Mouse (Mus musculus): ENCODE data around the gene Zfp341. TPM values are rescaled to one million over a fixed set of nuclear protein-coding genes. Genes with fewer than 3 reads are reported as not detected.

Zfp341 gene
- total and polyA plus RNA-seq, 3 experiments = 0.93 to 11.1 (median 5.4) TPM

DNA sequence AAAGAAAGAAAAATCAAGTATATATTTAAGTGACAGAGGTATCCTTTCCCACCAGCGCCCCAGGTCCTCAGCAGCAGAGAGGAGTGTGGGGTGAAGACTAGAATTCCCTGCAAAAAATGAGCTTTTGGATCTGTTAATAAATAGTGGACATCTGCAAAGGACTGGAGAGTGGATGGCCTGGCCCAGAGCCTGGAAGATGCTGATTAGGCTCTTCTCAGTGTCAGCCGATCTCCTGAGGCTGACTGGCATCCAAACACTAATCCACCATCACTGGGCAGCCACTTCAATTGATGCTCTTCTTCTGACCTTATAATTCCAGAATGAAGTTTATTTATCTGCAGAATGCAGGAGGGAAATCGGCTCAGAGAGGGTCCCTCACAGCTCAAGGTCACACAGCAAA, 40.1 kb upstream of the Zfp341 start:
- ATAC-seq (ENCODE audit: extremely low read depth, insufficient number of reproducible peaks, low FRiP score, poor library complexity, severe bottlenecking) (no peak), DNase-seq (ENCODE audit: low spot score) (no peak)

DNA sequence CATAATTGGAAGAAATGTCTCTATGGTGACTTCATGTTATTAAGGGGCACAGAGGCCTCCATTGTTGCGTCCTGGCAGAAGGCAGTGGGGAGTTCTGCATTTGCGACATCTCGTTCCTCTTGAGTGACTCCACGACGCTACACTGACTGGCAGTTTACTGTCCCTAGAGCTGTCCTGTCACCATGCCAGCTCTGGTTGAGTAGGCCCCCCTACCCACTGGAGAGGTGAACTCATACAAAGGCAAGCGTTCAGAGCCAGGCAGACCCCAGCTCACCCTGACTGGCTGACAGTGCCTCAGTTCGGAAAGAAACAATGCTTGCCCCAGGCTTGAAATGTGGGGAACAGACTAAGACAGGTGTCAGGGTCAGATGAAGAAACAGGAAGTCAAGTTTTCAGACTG, 38.8 kb upstream of the Zfp341 start:
- ATAC-seq (ENCODE audit: extremely low read depth, insufficient number of reproducible peaks, low FRiP score, poor library complexity, severe bottlenecking) (no peak), DNase-seq (ENCODE audit: low spot score) (no peak)

More for the DNA sequence above, 40.1 kb upstream of the Zfp341 start:
- Histone ChIP-seq H3K27me3 (ENCODE audit: insufficient read depth, low read length) (no peaks in the 10 kb centered on the region; the same call in 1 of the 2 replicates), H3K36me3 (replicated peaks) (peaks cover 8% of the 10 kb centered on the region), H3K4me1 (ENCODE audit: insufficient read depth, low read depth, low read length) (peaks cover 55% of the 10 kb centered on the region), H3K9me3 (replicated peaks) (no peaks in the 10 kb centered on the region), H3K4me3 (ENCODE audit: low read depth, low read length) (no peak overlapping the region)
- TF ChIP-seq TAL1 (conservative IDR thresholded peaks at IDR 0.05; ENCODE audit: low read depth, low read length) (no peak), GATA1 (IDR thresholded peaks at IDR 0.05; ENCODE audit: borderline replicate concordance, low read length) (no peak), GATA2 (IDR thresholded peaks at IDR 0.05; ENCODE audit: borderline replicate concordance, low read depth, low read length) (no peak), CTCF (IDR thresholded peaks at IDR 0.05; ENCODE audit: low read depth, low read length) (no peak), POLR2AphosphoS5 (IDR thresholded peaks at IDR 0.05; ENCODE audit: insufficient replicate concordance, low read depth, low read length) (no peak)

DNA sequence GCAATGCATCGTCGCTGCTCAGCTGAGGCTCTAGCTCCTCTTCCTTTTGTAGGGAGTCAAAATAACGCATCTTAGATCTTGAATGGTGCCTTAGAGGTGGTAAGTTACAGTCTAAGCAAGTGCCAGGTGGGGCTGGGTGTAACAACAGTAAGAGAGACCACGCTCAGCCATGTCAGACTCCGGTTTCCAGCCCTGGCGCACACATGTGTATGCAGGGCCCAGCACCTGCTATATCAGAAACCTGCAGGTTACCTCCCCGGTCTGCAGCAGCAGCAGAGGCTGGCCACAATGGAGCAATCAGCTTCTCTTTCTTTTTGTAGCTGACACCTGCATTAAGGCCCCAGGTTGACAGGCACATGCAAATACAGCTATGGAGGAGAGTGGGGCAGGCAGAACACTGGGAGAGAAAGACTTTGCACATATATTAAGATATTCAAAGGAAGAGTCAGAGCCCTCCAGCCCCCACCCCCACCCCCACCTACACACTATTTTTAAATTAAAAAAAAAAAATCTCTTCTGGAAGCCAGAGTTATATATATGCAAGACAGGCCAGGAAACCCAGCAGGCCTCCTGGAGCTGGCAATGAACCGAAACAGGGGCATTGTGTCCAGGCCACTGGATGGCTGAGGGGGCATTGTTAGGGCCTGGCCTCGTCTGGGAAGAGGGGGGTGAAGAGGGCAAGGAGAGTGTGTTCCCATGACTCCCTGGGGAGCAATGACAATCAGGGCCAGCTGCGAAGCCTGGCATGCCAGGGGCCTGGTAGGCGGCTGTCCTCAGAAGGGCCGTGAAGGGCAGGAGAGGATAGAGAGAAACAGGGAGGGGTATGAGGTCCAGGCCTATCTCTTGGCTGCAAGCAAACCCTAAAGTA, 36.0 kb upstream of the Zfp341 start:
- TF ChIP-seq TAL1 (conservative IDR thresholded peaks at IDR 0.05; ENCODE audit: low read depth, low read length) = no peak
- no peak for TF ChIP-seq POLR2AphosphoS5 (IDR thresholded peaks at IDR 0.05; ENCODE audit: insufficient replicate concordance, low read depth, low read length)
- TF ChIP-seq CTCF (IDR thresholded peaks at IDR 0.05; ENCODE audit: low read depth, low read length) = no peak
- no peak for TF ChIP-seq GATA1 (IDR thresholded peaks at IDR 0.05; ENCODE audit: borderline replicate concordance, low read length)
- no peak for TF ChIP-seq GATA2 (IDR thresholded peaks at IDR 0.05; ENCODE audit: borderline replicate concordance, low read depth, low read length)
- no peaks in the 10 kb centered on the region; the same call in 1 of the 2 replicates for H3K27me3 ChIP-seq (ENCODE audit: insufficient read depth, low read length)
- peaks cover 27% of the 10 kb centered on the region for H3K4me1 ChIP-seq (ENCODE audit: insufficient read depth, low read depth, low read length)
- DNase-seq (ENCODE audit: low spot score) (no peak), ATAC-seq (ENCODE audit: extremely low read depth, insufficient number of reproducible peaks, low FRiP score, poor library complexity, severe bottlenecking) (no peak)
- no peaks in the 10 kb centered on the region for H3K9me3 ChIP-seq (replicated peaks)
- no peaks in the 10 kb centered on the region for H3K36me3 ChIP-seq (replicated peaks)
- H3K4me3 ChIP-seq (ENCODE audit: low read depth, low read length) = no peak overlapping the region

More for the DNA sequence above, 38.8 kb upstream of the Zfp341 start:
- Histone ChIP-seq H3K4me3 (ENCODE audit: low read depth, low read length) (no peak overlapping the region), H3K27me3 (ENCODE audit: insufficient read depth, low read length) (no peaks in the 10 kb centered on the region; the same call in 1 of the 2 replicates), H3K9me3 (replicated peaks) (no peaks in the 10 kb centered on the region), H3K36me3 (replicated peaks) (no peaks in the 10 kb centered on the region), H3K4me1 (ENCODE audit: insufficient read depth, low read depth, low read length) (peaks cover 43% of the 10 kb centered on the region)
- TF ChIP-seq POLR2AphosphoS5 (IDR thresholded peaks at IDR 0.05; ENCODE audit: insufficient replicate concordance, low read depth, low read length) = no peak
- TF ChIP-seq TAL1 (conservative IDR thresholded peaks at IDR 0.05; ENCODE audit: low read depth, low read length) = no peak
- TF ChIP-seq CTCF (IDR thresholded peaks at IDR 0.05; ENCODE audit: low read depth, low read length) = no peak
- no peak for TF ChIP-seq GATA1 (IDR thresholded peaks at IDR 0.05; ENCODE audit: borderline replicate concordance, low read length)
- no peak for TF ChIP-seq GATA2 (IDR thresholded peaks at IDR 0.05; ENCODE audit: borderline replicate concordance, low read depth, low read length)

DNA sequence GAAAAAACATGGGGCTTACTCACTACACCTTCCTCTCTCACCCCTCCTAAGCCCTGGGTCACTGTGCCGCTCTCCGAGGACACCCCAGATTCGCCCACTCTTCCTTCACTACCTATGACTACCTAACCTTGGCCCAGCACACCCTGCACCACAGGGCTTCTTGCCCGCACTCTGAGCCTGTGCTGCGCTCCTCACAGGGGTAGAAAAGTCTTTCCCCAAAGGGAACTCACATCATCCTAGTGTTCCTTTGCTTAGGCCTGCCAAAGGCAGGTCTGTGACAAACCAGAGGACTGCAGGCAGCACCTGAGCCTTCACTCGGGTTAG, 35.4 kb upstream of the Zfp341 start:
- no peak for ATAC-seq (ENCODE audit: extremely low read depth, insufficient number of reproducible peaks, low FRiP score, poor library complexity, severe bottlenecking)
- Histone ChIP-seq H3K4me1 (ENCODE audit: insufficient read depth, low read depth, low read length) (peaks cover 28% of the 10 kb centered on the region), H3K4me3 (ENCODE audit: low read depth, low read length) (no peak overlapping the region), H3K36me3 (replicated peaks) (no peaks in the 10 kb centered on the region), H3K27me3 (ENCODE audit: insufficient read depth, low read length) (no peaks in the 10 kb centered on the region; the same call in 1 of the 2 replicates), H3K9me3 (replicated peaks) (no peaks in the 10 kb centered on the region)
- DNase-seq (ENCODE audit: low spot score) = no peak
- TF ChIP-seq CTCF (IDR thresholded peaks at IDR 0.05; ENCODE audit: low read depth, low read length) (no peak), GATA2 (IDR thresholded peaks at IDR 0.05; ENCODE audit: borderline replicate concordance, low read depth, low read length) (no peak), TAL1 (conservative IDR thresholded peaks at IDR 0.05; ENCODE audit: low read depth, low read length) (no peak), GATA1 (IDR thresholded peaks at IDR 0.05; ENCODE audit: borderline replicate concordance, low read length) (no peak), POLR2AphosphoS5 (IDR thresholded peaks at IDR 0.05; ENCODE audit: insufficient replicate concordance, low read depth, low read length) (no peak)

DNA sequence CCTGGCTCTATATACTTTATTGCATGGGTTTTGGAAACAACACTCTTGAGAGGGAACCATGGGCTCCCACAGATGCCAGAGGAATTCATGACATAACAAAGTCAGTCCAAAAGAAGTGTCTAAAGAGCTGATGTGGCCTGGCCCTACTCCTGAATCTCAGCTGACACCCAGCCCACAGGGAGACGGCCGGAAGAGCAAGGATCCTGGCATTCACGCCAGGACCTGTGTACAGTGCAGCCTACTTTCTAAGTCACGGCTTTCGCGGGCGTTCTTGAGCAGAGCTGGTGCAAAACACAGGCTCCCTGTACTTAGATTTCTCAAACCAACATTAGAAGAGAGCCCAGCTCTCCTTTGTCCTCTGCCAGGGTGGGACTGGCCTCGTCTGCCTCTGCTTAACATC, 32.5 kb upstream of the Zfp341 start:
- no peak for TF ChIP-seq GATA2 (IDR thresholded peaks at IDR 0.05; ENCODE audit: borderline replicate concordance, low read depth, low read length)
- TF ChIP-seq CTCF (IDR thresholded peaks at IDR 0.05; ENCODE audit: low read depth, low read length) = no peak
- no peak for TF ChIP-seq TAL1 (conservative IDR thresholded peaks at IDR 0.05; ENCODE audit: low read depth, low read length)
- TF ChIP-seq GATA1 (IDR thresholded peaks at IDR 0.05; ENCODE audit: borderline replicate concordance, low read length) = no peak
- TF ChIP-seq POLR2AphosphoS5 (IDR thresholded peaks at IDR 0.05; ENCODE audit: insufficient replicate concordance, low read depth, low read length) = no peak
- DNase-seq (ENCODE audit: low spot score) = no peak
- Histone ChIP-seq H3K4me3 (ENCODE audit: low read depth, low read length) (no peak overlapping the region), H3K36me3 (replicated peaks) (no peaks in the 10 kb centered on the region), H3K9me3 (replicated peaks) (no peaks in the 10 kb centered on the region), H3K4me1 (ENCODE audit: insufficient read depth, low read depth, low read length) (peaks cover 40% of the 10 kb centered on the region), H3K27me3 (ENCODE audit: insufficient read depth, low read length) (no peaks in the 10 kb centered on the region; the same call in 1 of the 2 replicates)
- ATAC-seq (ENCODE audit: extremely low read depth, insufficient number of reproducible peaks, low FRiP score, poor library complexity, severe bottlenecking) = no peak

DNA sequence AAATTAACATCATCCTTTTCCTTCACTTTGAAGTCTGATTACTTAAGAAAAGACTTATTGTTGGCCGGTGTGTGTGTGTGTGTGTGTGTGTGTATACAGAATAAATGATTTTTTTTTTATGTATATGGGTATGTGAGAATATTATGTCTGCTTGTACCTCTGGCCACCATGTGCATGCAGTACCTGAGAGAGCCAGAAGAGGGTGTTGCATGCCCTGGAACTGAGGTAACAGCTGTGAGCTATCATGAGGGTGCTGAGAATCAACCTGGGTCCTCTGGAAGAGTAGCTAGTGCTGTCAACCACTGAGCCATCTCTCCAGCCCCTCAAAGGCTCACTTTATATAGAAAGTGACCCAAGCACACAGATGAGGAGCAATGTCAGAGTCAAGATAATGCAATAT, 31.7 kb upstream of the Zfp341 start:
- TF ChIP-seq POLR2AphosphoS5 (IDR thresholded peaks at IDR 0.05; ENCODE audit: insufficient replicate concordance, low read depth, low read length) (no peak), GATA1 (IDR thresholded peaks at IDR 0.05; ENCODE audit: borderline replicate concordance, low read length) (no peak), CTCF (IDR thresholded peaks at IDR 0.05; ENCODE audit: low read depth, low read length) (no peak), GATA2 (IDR thresholded peaks at IDR 0.05; ENCODE audit: borderline replicate concordance, low read depth, low read length) (no peak), TAL1 (conservative IDR thresholded peaks at IDR 0.05; ENCODE audit: low read depth, low read length) (no peak)
- no peak for DNase-seq (ENCODE audit: low spot score)
- Histone ChIP-seq H3K4me3 (ENCODE audit: low read depth, low read length) (no peak overlapping the region), H3K9me3 (replicated peaks) (no peaks in the 10 kb centered on the region), H3K4me1 (ENCODE audit: insufficient read depth, low read depth, low read length) (peaks cover 40% of the 10 kb centered on the region), H3K36me3 (replicated peaks) (peaks cover 4% of the 10 kb centered on the region), H3K27me3 (ENCODE audit: insufficient read depth, low read length) (no peaks in the 10 kb centered on the region; the same call in 1 of the 2 replicates)
- ATAC-seq (ENCODE audit: extremely low read depth, insufficient number of reproducible peaks, low FRiP score, poor library complexity, severe bottlenecking) = no peak

Data from G1E (cell line).